Comparison of ENCODE assay signal across 24 mouse cellular contexts in genomic region chr12:74414738-74415137, GRCm38 (mm10).
A peak's percentile ranks its signal among the peaks of the same experiment; 100 is the strongest.
DNase-seq lines count a peak whose midpoint lies in the region; ATAC-seq lines count a peak whose summit lies in the region.
"Had no signal": no experiment of that assay in that cellular context is flagged by ENCODE, and none has a peak within 500 bp of the region (broad histone marks: within the 10 kb centered on the region; RNA-seq: fewer than 3 reads in every experiment).

No protein-coding gene starts in this region.

- H3K36me3 ChIP-seq in forebrain, embryonic 14.5 days (ENCODE audit: control insufficient read depth, insufficient read depth, low read length) = no peaks in the 10 kb centered on the region
- H3K36me3 ChIP-seq in forebrain, embryonic 16.5 days (ENCODE audit: control insufficient read depth, insufficient read depth) = no peaks in the 10 kb centered on the region
- H3K36me3 ChIP-seq in hindbrain, embryonic 16.5 days (ENCODE audit: control insufficient read depth, insufficient read depth, low read length) = no peaks in the 10 kb centered on the region
- no peaks in the 10 kb centered on the region for H3K36me3 ChIP-seq in hindbrain, embryonic 11.5 days (ENCODE audit: control insufficient read depth, insufficient read depth, low read length)
- H3K36me3 ChIP-seq in midbrain, embryonic 15.5 days (replicated peaks) = no peaks in the 10 kb centered on the region
- no peaks in the 10 kb centered on the region for H3K36me3 ChIP-seq in midbrain, embryonic 10.5 days
- H3K36me3 ChIP-seq: forebrain, embryonic 10.5 days; heart, embryonic 12.5 days; heart, embryonic 15.5 days; hindbrain, embryonic 13.5 days; intestine, embryonic 15.5 days had no signal

- DNase-seq in forebrain, embryonic 14.5 days (ENCODE audit: low spot score) = peak; percentile 6
- DNase-seq in hindbrain, embryonic 11.5 days (ENCODE audit: low spot score) = no peak
- no peak for DNase-seq in midbrain, embryonic 10.5 days (ENCODE audit: low spot score)
- DNase-seq: adrenal gland, adult 8-10 months; adrenal gland, postnatal 25 days; cerebellum, adult 18-20 months; cerebellum, adult 9-10 months; cerebellum, postnatal 14 days; gastrocnemius, adult 2 months; gastrocnemius, postnatal 14 days; heart, adult 11 months; heart, postnatal 10 days; heart, postnatal 36 days; kidney, adult 11 months had no signal

- H3K27ac ChIP-seq in forebrain, embryonic 14.5 days (ENCODE audit: low read depth, low read length) = no peak overlapping the region
- H3K27ac ChIP-seq in forebrain, embryonic 16.5 days (ENCODE audit: low read length) = no peak overlapping the region
- H3K27ac ChIP-seq in hindbrain, embryonic 16.5 days (ENCODE audit: low read depth, low read length) = no peak overlapping the region; the same call in 1 of the 2 replicates
- H3K27ac ChIP-seq in hindbrain, embryonic 11.5 days (ENCODE audit: low read depth, low read length) = no peak overlapping the region
- peak overlapping the region; percentile 42; the same call in 1 of the 2 replicates for H3K27ac ChIP-seq in midbrain, embryonic 15.5 days
- no peak overlapping the region for H3K27ac ChIP-seq in midbrain, embryonic 10.5 days (replicated peaks)
- H3K27ac ChIP-seq: forebrain, embryonic 10.5 days; forebrain, embryonic 13.5 days; gastrocnemius, adult 2 months; heart, embryonic 15.5 days; hindbrain, embryonic 13.5 days; intestine, embryonic 15.5 days had no signal

- H3K27me3 ChIP-seq in forebrain, embryonic 14.5 days (replicated peaks; ENCODE audit: control insufficient read depth, insufficient read depth, low read length) = no peaks in the 10 kb centered on the region
- H3K27me3 ChIP-seq in forebrain, embryonic 16.5 days (replicated peaks; ENCODE audit: control insufficient read depth, insufficient read depth, low read length) = no peaks in the 10 kb centered on the region
- H3K27me3 ChIP-seq in hindbrain, embryonic 16.5 days (replicated peaks; ENCODE audit: control insufficient read depth, insufficient read depth, low read length) = no peaks in the 10 kb centered on the region
- H3K27me3 ChIP-seq in hindbrain, embryonic 11.5 days (ENCODE audit: control insufficient read depth, insufficient read depth, low read length) = no peaks in the 10 kb centered on the region
- H3K27me3 ChIP-seq in midbrain, embryonic 15.5 days (replicated peaks) = no peaks in the 10 kb centered on the region
- H3K27me3 ChIP-seq in midbrain, embryonic 10.5 days (ENCODE audit: low read depth, poor library complexity, severe bottlenecking) = no peaks in the 10 kb centered on the region
- H3K27me3 ChIP-seq: forebrain, embryonic 13.5 days; heart, embryonic 12.5 days; heart, embryonic 15.5 days; hindbrain, embryonic 13.5 days; intestine, embryonic 15.5 days had no signal

- no peak overlapping the region for H3K9ac ChIP-seq in forebrain, embryonic 14.5 days (ENCODE audit: low read length)
- no peak overlapping the region for H3K9ac ChIP-seq in forebrain, embryonic 16.5 days (replicated peaks; ENCODE audit: low read depth, low read length)
- H3K9ac ChIP-seq in hindbrain, embryonic 16.5 days (ENCODE audit: low read depth, low read length) = no peak overlapping the region
- no peak overlapping the region for H3K9ac ChIP-seq in hindbrain, embryonic 11.5 days (ENCODE audit: low read depth, low read length)
- H3K9ac ChIP-seq in midbrain, embryonic 15.5 days = no peak overlapping the region
- H3K9ac ChIP-seq: forebrain, embryonic 13.5 days; heart, embryonic 12.5 days; heart, embryonic 15.5 days; hindbrain, embryonic 13.5 days; intestine, embryonic 15.5 days had no signal

- no peaks in the 10 kb centered on the region for H3K4me1 ChIP-seq in forebrain, embryonic 14.5 days (ENCODE audit: control insufficient read depth, insufficient read depth, low read length)
- H3K4me1 ChIP-seq in forebrain, embryonic 16.5 days (replicated peaks; ENCODE audit: control insufficient read depth, insufficient read depth, low read length) = no peaks in the 10 kb centered on the region
- H3K4me1 ChIP-seq in hindbrain, embryonic 16.5 days (ENCODE audit: control insufficient read depth, insufficient read depth, low read depth, low read length) = no peaks in the 10 kb centered on the region
- no peaks in the 10 kb centered on the region for H3K4me1 ChIP-seq in hindbrain, embryonic 11.5 days (replicated peaks; ENCODE audit: control insufficient read depth, insufficient read depth, low read length)
- no peaks in the 10 kb centered on the region for H3K4me1 ChIP-seq in midbrain, embryonic 15.5 days
- no peaks in the 10 kb centered on the region for H3K4me1 ChIP-seq in midbrain, embryonic 10.5 days
- H3K4me1 ChIP-seq: forebrain, embryonic 10.5 days; forebrain, embryonic 13.5 days; heart, embryonic 12.5 days; heart, embryonic 15.5 days; hindbrain, embryonic 13.5 days; intestine, embryonic 15.5 days had no signal

- WGBS in forebrain, embryonic 14.5 days = 90% methylated on average over 2 of the region's 2 CpGs
- 86% methylated on average over 2 of the region's 2 CpGs for WGBS in forebrain, embryonic 16.5 days
- WGBS in hindbrain, embryonic 16.5 days = 80% methylated on average over 2 of the region's 2 CpGs
- WGBS in hindbrain, embryonic 11.5 days = 79% methylated on average over 2 of the region's 2 CpGs
- 69% methylated on average over 2 of the region's 2 CpGs for WGBS in midbrain, embryonic 15.5 days
- WGBS in midbrain, embryonic 10.5 days = 96% methylated on average over 2 of the region's 2 CpGs

- no peak for ATAC-seq in forebrain, embryonic 14.5 days
- ATAC-seq in forebrain, embryonic 16.5 days = no peak
- peak; percentile 52; the same call in 1 of the 2 replicates for ATAC-seq in hindbrain, embryonic 16.5 days
- ATAC-seq in hindbrain, embryonic 11.5 days (ENCODE audit: low FRiP score) = no peak
- 0 out of 2 replicates have a peak, but pooled peaks have one; percentile 39 for ATAC-seq in midbrain, embryonic 15.5 days (replicated peaks)
- ATAC-seq: activated CD4-positive, CD25-positive, alpha-beta regulatory T cell, adult 4 months; forebrain, embryonic 13.5 days; intestine, embryonic 15.5 days had no signal

- H3K9me3 ChIP-seq in forebrain, embryonic 14.5 days (replicated peaks; ENCODE audit: control insufficient read depth, low read length) = no peaks in the 10 kb centered on the region
- H3K9me3 ChIP-seq in forebrain, embryonic 16.5 days (ENCODE audit: control insufficient read depth, low read length) = no peaks in the 10 kb centered on the region
- H3K9me3 ChIP-seq in hindbrain, embryonic 16.5 days (ENCODE audit: control insufficient read depth, low read length) = no peaks in the 10 kb centered on the region
- no peaks in the 10 kb centered on the region for H3K9me3 ChIP-seq in hindbrain, embryonic 11.5 days (ENCODE audit: control insufficient read depth, low read length)
- no peaks in the 10 kb centered on the region for H3K9me3 ChIP-seq in midbrain, embryonic 15.5 days
- H3K9me3 ChIP-seq in midbrain, embryonic 10.5 days (replicated peaks) = no peaks in the 10 kb centered on the region
- H3K9me3 ChIP-seq: forebrain, embryonic 10.5 days; forebrain, embryonic 13.5 days; heart, embryonic 15.5 days; hindbrain, embryonic 13.5 days; intestine, embryonic 15.5 days had no signal

- no peak overlapping the region for H3K4me3 ChIP-seq in forebrain, embryonic 14.5 days (ENCODE audit: low read depth, low read length)
- no peak overlapping the region for H3K4me3 ChIP-seq in forebrain, embryonic 16.5 days (replicated peaks; ENCODE audit: low read length)
- no peak overlapping the region for H3K4me3 ChIP-seq in hindbrain, embryonic 16.5 days (ENCODE audit: low read length)
- no peak overlapping the region for H3K4me3 ChIP-seq in hindbrain, embryonic 11.5 days (ENCODE audit: low read depth, low read length)
- no peak overlapping the region for H3K4me3 ChIP-seq in midbrain, embryonic 15.5 days
- H3K4me3 ChIP-seq in midbrain, embryonic 10.5 days = no peak overlapping the region
- H3K4me3 ChIP-seq: forebrain, embryonic 10.5 days; forebrain, embryonic 13.5 days; gastrocnemius, adult 2 months; heart, embryonic 12.5 days; heart, embryonic 15.5 days; hindbrain, embryonic 13.5 days; intestine, embryonic 15.5 days had no signal

- no peak overlapping the region for H3K4me2 ChIP-seq in forebrain, embryonic 14.5 days (ENCODE audit: low read length)
- H3K4me2 ChIP-seq in forebrain, embryonic 16.5 days (ENCODE audit: low read length) = no peak overlapping the region
- no peak overlapping the region for H3K4me2 ChIP-seq in hindbrain, embryonic 16.5 days (ENCODE audit: low read length)
- H3K4me2 ChIP-seq in hindbrain, embryonic 11.5 days (replicated peaks; ENCODE audit: low read depth, low read length) = no peak overlapping the region
- no peak overlapping the region for H3K4me2 ChIP-seq in midbrain, embryonic 15.5 days
- H3K4me2 ChIP-seq: forebrain, embryonic 13.5 days; heart, embryonic 12.5 days; heart, embryonic 15.5 days; hindbrain, embryonic 13.5 days; intestine, embryonic 15.5 days had no signal

Comparison
In these comparisons a context has a peak if more than half of its experiments do, and no peak if none do; other contexts are left out.
1. ATAC-seq: peak in hindbrain, embryonic 16.5 days (single experiment) and midbrain, embryonic 15.5 days (single experiment); none in forebrain, embryonic 14.5 days (single experiment), forebrain, embryonic 16.5 days (single experiment) and hindbrain, embryonic 11.5 days (single experiment).